Mouse (Mus musculus) heart, embryonic 11.5 days (tissue): ENCODE measurements around the gene Gapdh. TPM values are rescaled to one million over a fixed set of nuclear protein-coding genes. Genes with fewer than 3 reads are reported as not detected.

ENCODE experiments used
- ATAC-seq: fragments of 200-750 bp; cut with Nextera tagmentation; replicated peaks from 2 replicates; pipeline ENCODE4 v1.8.0; 2017; ENCODE audit warnings: moderate library complexity; ENCODE audit not compliant: insufficient number of reproducible peaks, low FRiP score, low TSS enrichment
- H3K27ac ChIP-seq: fragments of 300-500 bp; sonication (generic); 2 replicates; pipeline ENCODE4 v1.5.1; 2014; ENCODE audit warnings: mild to moderate bottlenecking, low read depth, low read length
- H3K27me3 ChIP-seq: fragments of 300-500 bp; sonication (generic); 2 replicates; pipeline ENCODE4 v1.6.1; 2014; ENCODE audit warnings: mild to moderate bottlenecking, low read length, mixed read lengths; ENCODE audit not compliant: control insufficient read depth, insufficient read depth
- H3K36me3 ChIP-seq: fragments of 300-500 bp; sonication (generic); 2 replicates; pipeline ENCODE4 v1.6.1; 2014; ENCODE audit warnings: mild to moderate bottlenecking, low read length, moderate library complexity, mixed read lengths; ENCODE audit not compliant: control insufficient read depth, insufficient read depth
- H3K4me1 ChIP-seq: fragments of 300-500 bp; sonication (generic); 2 replicates; pipeline ENCODE4 v1.6.1; 2014; ENCODE audit warnings: low read length; ENCODE audit not compliant: control insufficient read depth, insufficient read depth
- H3K4me2 ChIP-seq: fragments of 300-500 bp; sonication (generic); 2 replicates; pipeline ENCODE4 v1.6.1; 2014; ENCODE audit warnings: mild to moderate bottlenecking, moderate library complexity
- H3K4me3 ChIP-seq: fragments of 300-500 bp; sonication (generic); 2 replicates; pipeline ENCODE4 v1.5.1; 2014; ENCODE audit warnings: low read depth, low read length
- H3K9ac ChIP-seq: fragments of 300-500 bp; sonication (generic); 2 replicates; pipeline ENCODE4 v1.6.1; 2014; ENCODE audit warnings: mild to moderate bottlenecking, low read depth, low read length, moderate library complexity
- H3K9me3 ChIP-seq: fragments of 300-500 bp; sonication (generic); replicated peaks from 2 replicates; pipeline ENCODE4 v1.6.1; 2016; ENCODE audit warnings: low read length; ENCODE audit not compliant: control insufficient read depth
- WGBS: fragments of 180-500 bp; shearing (Covaris S2); extraction: QIAGEN DNeasy Blood & Tissue Kit; methylation state at CpG from one replicate; pipeline ENCODE4 v1.1.7; 2014; ENCODE audit not compliant: insufficient replicate concordance; 5-methylcytosine and 5-hydroxymethylcytosine counted together
- polyA plus RNA-seq: library from polyadenylated mRNA; unstranded; fragments of >200 nt; fragmentation: Nextera tagmentation; extraction: Ambion mirVana; gene quantifications from 2 replicates; pipeline ENCODE4 v1.2.1, GENCODE M21; 2014

Gapdh gene
- polyA plus RNA-seq, 1 experiment from 2014 or later = 4,472 TPM

GRCm38 (mm10) chr6:125158944-125159492 is 7.2 kb downstream of the Gapdh start:
- Histone ChIP-seq H3K4me1 (peaks cover 17% of the 10 kb centered on the region), H3K9ac (no peak overlapping the region), H3K4me2 (no peak overlapping the region), H3K4me3 (no peak overlapping the region), H3K27ac (no peak overlapping the region), H3K9me3 (no peaks in the 10 kb centered on the region), H3K27me3 (no peaks in the 10 kb centered on the region), H3K36me3 (peaks cover 26% of the 10 kb centered on the region)
- 83% methylated on average over 15 of the region's 15 CpGs for WGBS
- ATAC-seq = no peak

DNA sequence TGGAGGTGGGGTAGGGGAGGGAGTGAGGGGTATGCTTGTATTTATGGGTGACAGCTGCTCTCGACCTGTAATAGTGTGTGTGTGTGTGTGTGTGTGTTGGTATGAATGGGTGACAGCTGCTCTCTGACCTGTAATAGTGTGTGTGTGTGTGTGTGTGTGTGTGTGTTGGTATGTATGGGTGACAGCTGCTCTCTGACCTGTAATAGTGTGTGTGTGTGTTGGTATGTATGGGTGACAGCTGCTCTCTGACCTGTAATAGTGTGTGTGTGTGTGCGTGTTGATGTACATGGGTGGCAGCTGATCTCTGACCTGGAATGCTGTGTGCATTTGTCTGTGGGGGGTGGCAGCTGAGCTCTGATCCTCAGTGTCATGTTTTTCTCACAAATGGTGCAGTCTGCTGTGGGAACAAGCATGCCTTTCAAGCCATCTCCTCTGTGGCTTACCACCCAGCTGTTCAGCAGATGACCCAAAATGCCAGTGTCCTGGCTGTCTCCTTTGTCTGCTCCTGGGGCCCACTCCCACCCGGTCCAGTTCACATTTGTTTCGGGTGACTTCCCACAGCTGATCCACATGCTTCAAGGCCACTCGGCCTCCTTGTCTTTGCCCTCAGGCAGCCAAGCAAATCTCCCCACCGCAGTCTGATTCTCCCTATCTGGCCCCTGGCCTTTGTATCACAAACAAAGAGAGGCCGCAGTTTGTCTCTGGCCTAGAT is 9.2 kb downstream of the Gapdh start:
- no peak overlapping the region for H3K4me2 ChIP-seq
- ATAC-seq = no peak
- H3K4me1 ChIP-seq = peaks cover 9% of the 10 kb centered on the region
- no peak overlapping the region for H3K27ac ChIP-seq
- H3K4me3 ChIP-seq = no peak overlapping the region
- H3K9me3 ChIP-seq = no peaks in the 10 kb centered on the region
- no peak overlapping the region for H3K9ac ChIP-seq
- peaks cover 25% of the 10 kb centered on the region for H3K36me3 ChIP-seq
- WGBS = 70% methylated on average over 7 of the region's 7 CpGs
- no peaks in the 10 kb centered on the region for H3K27me3 ChIP-seq

DNA sequence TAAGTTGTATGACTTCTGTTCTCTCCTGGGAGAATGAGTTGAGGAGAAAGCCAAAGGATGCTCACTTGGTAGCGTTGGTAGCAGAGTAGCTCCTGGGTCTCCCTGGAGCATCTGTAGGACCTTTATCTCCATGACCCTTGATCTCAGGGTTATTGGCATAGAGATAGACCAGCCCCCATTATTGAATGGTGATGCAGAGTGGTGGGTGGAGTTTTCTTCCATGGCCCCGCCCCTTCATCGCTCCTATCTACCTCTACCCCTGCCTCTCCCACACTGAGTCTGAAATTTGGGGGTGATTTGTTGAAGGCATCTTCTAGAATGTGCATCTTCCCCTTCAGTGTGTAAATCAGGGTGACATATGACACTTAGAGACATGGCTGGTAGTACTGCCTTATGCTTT is 9.8 kb downstream of the Gapdh start:
- Histone ChIP-seq H3K27ac (no peak overlapping the region), H3K4me2 (no peak overlapping the region), H3K27me3 (no peaks in the 10 kb centered on the region), H3K4me3 (no peak overlapping the region), H3K9ac (no peak overlapping the region), H3K36me3 (peaks cover 26% of the 10 kb centered on the region), H3K4me1 (peaks cover 8% of the 10 kb centered on the region), H3K9me3 (no peaks in the 10 kb centered on the region)
- no peak for ATAC-seq
- 81% methylated on average over 3 of the region's 3 CpGs for WGBS

DNA sequence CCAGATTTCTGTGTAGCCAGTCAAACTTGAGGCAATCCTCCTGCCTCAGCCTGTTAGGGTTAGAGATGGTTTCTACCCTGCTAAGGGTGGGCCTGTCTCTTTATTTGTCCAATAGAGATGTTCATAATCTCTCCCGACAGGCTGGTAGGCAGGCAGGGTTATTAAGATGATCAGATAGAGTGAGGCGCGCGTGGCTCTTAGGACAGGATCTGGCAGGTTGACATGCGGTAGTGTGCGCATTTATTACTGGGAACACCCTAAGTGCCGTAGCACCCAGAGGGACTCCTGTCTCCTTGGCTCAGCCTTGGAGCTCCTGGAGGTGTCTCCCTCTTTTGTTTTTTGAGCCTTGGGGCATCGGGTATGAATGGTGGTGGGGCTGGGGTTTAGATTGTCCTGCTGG is 11.0 kb downstream of the Gapdh start:
- ATAC-seq = no peak
- WGBS = 92% methylated on average over 8 of the region's 8 CpGs
- peaks cover 18% of the 10 kb centered on the region for H3K36me3 ChIP-seq

DNA sequence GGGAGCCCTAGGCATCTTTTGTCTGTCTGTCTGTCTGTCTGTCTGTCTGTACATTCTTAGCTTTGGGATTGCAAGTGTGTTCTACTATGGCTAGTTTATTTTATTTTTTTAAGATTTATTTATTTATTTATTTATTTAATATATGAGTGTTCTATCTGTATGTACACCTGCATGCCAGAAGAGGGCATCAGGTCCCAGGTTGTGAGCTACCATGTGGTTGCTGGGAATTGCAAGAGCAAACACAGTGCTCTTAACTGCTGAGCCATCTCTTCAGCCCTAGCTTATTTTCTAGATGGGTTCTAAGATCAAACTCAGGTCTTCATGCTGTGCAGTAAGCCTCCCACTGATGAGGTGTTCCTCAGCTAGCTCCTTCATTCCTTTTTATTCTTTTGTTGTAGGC is 11.7 kb downstream of the Gapdh start:
- Histone ChIP-seq H3K4me2 (no peak overlapping the region), H3K27me3 (no peaks in the 10 kb centered on the region), H3K9ac (no peak overlapping the region), H3K36me3 (peaks cover 18% of the 10 kb centered on the region), H3K4me3 (no peak overlapping the region), H3K27ac (no peak overlapping the region), H3K9me3 (no peaks in the 10 kb centered on the region), H3K4me1 (peaks cover 3% of the 10 kb centered on the region)
- ATAC-seq = no peak

More for the DNA sequence above, 11.0 kb downstream of the Gapdh start:
- H3K9ac ChIP-seq = no peak overlapping the region
- no peak overlapping the region for H3K4me2 ChIP-seq
- no peaks in the 10 kb centered on the region for H3K27me3 ChIP-seq
- no peak overlapping the region for H3K4me3 ChIP-seq
- no peaks in the 10 kb centered on the region for H3K4me1 ChIP-seq
- H3K27ac ChIP-seq = no peak overlapping the region
- H3K9me3 ChIP-seq = no peaks in the 10 kb centered on the region

DNA sequence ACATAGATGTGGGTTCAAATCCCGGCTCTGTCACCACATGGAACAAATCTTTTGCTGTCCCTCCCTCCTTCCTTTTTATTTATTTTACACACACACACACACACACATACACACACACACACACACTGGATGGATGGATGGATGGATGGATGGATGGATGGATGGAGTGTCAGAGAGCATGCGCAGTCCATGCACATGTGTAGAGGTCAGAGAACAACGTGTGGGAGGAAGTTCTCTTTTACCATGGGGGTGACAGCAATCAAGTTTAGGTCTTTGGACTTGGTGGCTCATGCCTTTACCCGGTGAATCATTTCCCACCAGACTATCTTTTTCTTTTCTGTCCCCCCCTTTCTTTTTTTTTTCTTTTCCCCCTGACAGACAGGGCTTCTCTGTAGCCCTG is 12.6 kb downstream of the Gapdh start:
- 95% methylated on average over 4 of the region's 4 CpGs for WGBS
- no peak overlapping the region for H3K4me2 ChIP-seq
- peaks cover 12% of the 10 kb centered on the region for H3K4me1 ChIP-seq
- no peak for ATAC-seq
- H3K9me3 ChIP-seq = no peaks in the 10 kb centered on the region
- H3K36me3 ChIP-seq = peaks cover 15% of the 10 kb centered on the region
- H3K27ac ChIP-seq = no peak overlapping the region
- no peak overlapping the region for H3K9ac ChIP-seq
- H3K4me3 ChIP-seq = no peak overlapping the region
- no peaks in the 10 kb centered on the region for H3K27me3 ChIP-seq

GRCm38 (mm10) chr6:125153018-125153389 is 13.3 kb downstream of the Gapdh start:
- H3K27me3 ChIP-seq = no peaks in the 10 kb centered on the region
- ATAC-seq = no peak
- H3K27ac ChIP-seq = no peak overlapping the region
- 83% methylated on average over 5 of the region's 5 CpGs for WGBS
- peaks cover 16% of the 10 kb centered on the region for H3K4me1 ChIP-seq
- no peaks in the 10 kb centered on the region for H3K9me3 ChIP-seq
- H3K4me3 ChIP-seq = no peak overlapping the region
- no peak overlapping the region for H3K4me2 ChIP-seq
- H3K36me3 ChIP-seq = peaks cover 14% of the 10 kb centered on the region
- no peak overlapping the region for H3K9ac ChIP-seq

GRCm38 (mm10) chr6:125152212-125153017 is 13.9 kb downstream of the Gapdh start:
- Histone ChIP-seq H3K27ac (no peak overlapping the region), H3K36me3 (peaks cover 11% of the 10 kb centered on the region), H3K9ac (no peak overlapping the region), H3K4me1 (peaks cover 22% of the 10 kb centered on the region), H3K27me3 (no peaks in the 10 kb centered on the region), H3K4me3 (no peak overlapping the region), H3K4me2 (no peak overlapping the region), H3K9me3 (no peaks in the 10 kb centered on the region)
- WGBS = 77% methylated on average over 22 of the region's 22 CpGs
- no peak for ATAC-seq
